ENCODE assay signal across 15 mouse cellular contexts in genomic region chr2:22760452-22760851, GRCm38 (mm10).
"Had no signal": no experiment of that assay in that cellular context is flagged by ENCODE, and none has a peak within 500 bp of the region (broad histone marks: within the 10 kb centered on the region; RNA-seq: fewer than 3 reads in every experiment).

No protein-coding gene starts in this region.

- H3K4me2 ChIP-seq: limb, embryonic 13.5 days; liver, embryonic 13.5 days; midbrain, embryonic 13.5 days had no signal

- ATAC-seq: midbrain, embryonic 13.5 days had no signal

- H3K9me3 ChIP-seq: limb, embryonic 10.5 days; limb, embryonic 13.5 days; liver, embryonic 13.5 days; megakaryocyte, embryonic 14.5 days; midbrain, embryonic 10.5 days; midbrain, embryonic 13.5 days had no signal

- H3K27ac ChIP-seq: layer of hippocampus, adult 2 months; limb, embryonic 10.5 days; limb, embryonic 13.5 days; liver, embryonic 13.5 days; midbrain, embryonic 10.5 days; midbrain, embryonic 13.5 days had no signal

- DNase-seq: kidney, adult 2 months; kidney, postnatal 14 days; layer of hippocampus, adult 9-11 months; liver; liver, embryonic 13.5 days; lung, adult 2 months; thymus, adult 2 months; thymus, postnatal 14 days; thymus, postnatal 4 days had no signal

- H3K4me3 ChIP-seq: layer of hippocampus, adult 2 months; limb, embryonic 10.5 days; limb, embryonic 13.5 days; liver, embryonic 13.5 days; midbrain, embryonic 10.5 days; midbrain, embryonic 13.5 days had no signal

- H3K9ac ChIP-seq: limb, embryonic 13.5 days; liver, embryonic 13.5 days; midbrain, embryonic 13.5 days had no signal

- H3K36me3 ChIP-seq: limb, embryonic 10.5 days; limb, embryonic 13.5 days; liver, embryonic 13.5 days; midbrain, embryonic 10.5 days; midbrain, embryonic 13.5 days had no signal

- H3K4me1 ChIP-seq: limb, embryonic 10.5 days; limb, embryonic 13.5 days; midbrain, embryonic 10.5 days; midbrain, embryonic 13.5 days had no signal

- H3K27me3 ChIP-seq: limb, embryonic 13.5 days; liver, embryonic 13.5 days; megakaryocyte, embryonic 14.5 days; midbrain, embryonic 13.5 days had no signal
